Mouse (Mus musculus) stomach, embryonic 16.5 days (tissue): ENCODE data around the gene Fbxo27. TPM values are rescaled to one million over a fixed set of nuclear protein-coding genes. Genes with fewer than 3 reads are reported as not detected.

Experiments used
- polyA plus RNA-seq: library from polyadenylated mRNA; unstranded; fragments of >200 nt; fragmentation: Nextera tagmentation; extraction: Ambion mirVana; gene quantifications from 2 replicates; pipeline ENCODE4 v1.2.1, GENCODE M21; 2015

Gene Fbxo27
- polyA plus RNA-seq, 1 experiment from 2014 or later = 3.8 TPM

Other genes starting within 250 kb of the Fbxo27 start
- gene Lrfn1, start 240.9 kb upstream of the Fbxo27 start, polyA plus RNA-seq = 1.0 and 1.7 TPM in 2 replicates
- gene Ifnl2, start 182.4 kb upstream of the Fbxo27 start, polyA plus RNA-seq = not detected in 2 replicates
- gene Ifnl3, start 170.0 kb upstream of the Fbxo27 start, polyA plus RNA-seq = not detected in 2 replicates
- gene Sycn, start 152.0 kb upstream of the Fbxo27 start, polyA plus RNA-seq = 124 and 215 TPM in 2 replicates
- 19.7 and 34.8 TPM in 2 replicates for gene Nccrp1, start 145.6 kb upstream of the Fbxo27 start, polyA plus RNA-seq
- gene Samd4b, start 94.7 kb upstream of the Fbxo27 start, polyA plus RNA-seq = 10.9 and 11.2 TPM in 2 replicates
- 54.8 and 64.4 TPM in 2 replicates for gene Pak4, start 94.7 kb upstream of the Fbxo27 start, polyA plus RNA-seq
- gene Acp7, start 61.5 kb upstream of the Fbxo27 start, polyA plus RNA-seq = 0.16 TPM in 1 of 2 replicates, not detected in the other
- gene Fbxo17, start 24.0 kb downstream of the Fbxo27 start, polyA plus RNA-seq = 9.0 and 9.1 TPM in 2 replicates
- 117 and 135 TPM in 2 replicates for gene Mrps12, start 49.0 kb downstream of the Fbxo27 start, polyA plus RNA-seq
- 22.4 and 22.9 TPM in 2 replicates for gene Sars2, start 49.1 kb downstream of the Fbxo27 start, polyA plus RNA-seq
- gene Ccer2, start 63.3 kb downstream of the Fbxo27 start, polyA plus RNA-seq = 0.30 TPM in 1 of 2 replicates, not detected in the other
- gene Sirt2, start 73.9 kb downstream of the Fbxo27 start, polyA plus RNA-seq = 62.1 and 63.7 TPM in 2 replicates
- gene Nfkbib, start 74.7 kb downstream of the Fbxo27 start, polyA plus RNA-seq = 37.2 and 38.9 TPM in 2 replicates
- 5.0 and 5.9 TPM in 2 replicates for gene Rinl, start 96.1 kb downstream of the Fbxo27 start, polyA plus RNA-seq
- gene Hnrnpl, start 115.7 kb downstream of the Fbxo27 start, polyA plus RNA-seq = 170 and 200 TPM in 2 replicates
- 227 and 230 TPM in 2 replicates for gene Ech1, start 132.4 kb downstream of the Fbxo27 start, polyA plus RNA-seq
- gene Lgals4, start 141.0 kb downstream of the Fbxo27 start, polyA plus RNA-seq = 353 and 382 TPM in 2 replicates
- 5.8 and 9.9 TPM in 2 replicates for gene Lgals7, start 171.0 kb downstream of the Fbxo27 start, polyA plus RNA-seq
- 0.56 and 0.59 TPM in 2 replicates for gene Capn12, start 188.6 kb downstream of the Fbxo27 start, polyA plus RNA-seq